24 mouse cellular contexts compared by ENCODE assay signal in the genomic region with DNA sequence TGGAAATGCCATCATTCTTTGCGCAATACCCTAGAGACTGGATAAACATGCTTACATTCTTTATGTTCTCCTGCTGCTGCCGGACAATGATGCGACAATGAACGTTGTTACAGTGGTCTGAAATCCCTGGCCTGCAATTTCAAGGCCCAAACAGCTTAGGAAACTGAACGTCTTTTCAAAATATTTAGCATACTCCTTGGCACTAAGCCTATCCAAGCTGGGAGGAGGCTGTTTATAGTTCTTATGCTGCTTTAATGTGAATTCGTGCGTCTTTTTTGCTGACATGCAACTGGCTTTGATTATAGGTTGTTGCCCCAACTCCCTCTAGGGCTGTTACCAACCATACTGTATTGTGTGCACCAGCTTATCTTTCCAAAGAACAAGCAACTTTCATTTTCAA. TPM values are rescaled to one million over a fixed set of nuclear protein-coding genes. Genes with fewer than 3 reads are reported as not detected.
"Had no signal": no experiment of that assay in that cellular context is flagged by ENCODE, and none has a peak within 500 bp of the region (broad histone marks: within the 10 kb centered on the region; RNA-seq: fewer than 3 reads in every experiment).

No protein-coding gene starts in this region.

- H3K27ac ChIP-seq: limb, embryonic 13.5 days; liver, embryonic 13.5 days; midbrain, embryonic 10.5 days; midbrain, embryonic 13.5 days; neural tube, embryonic 12.5 days; neural tube, embryonic 15.5 days; stomach, postnatal 0 days had no signal

- H3K4me1 ChIP-seq: liver, embryonic 13.5 days; megakaryocyte, embryonic 14.5 days; midbrain, embryonic 10.5 days; midbrain, embryonic 13.5 days; neural tube, embryonic 12.5 days; neural tube, embryonic 15.5 days had no signal

- DNase-seq: kidney, adult 9 months; kidney, postnatal 14 days; kidney, postnatal 4 days; left cerebral cortex, postnatal 4 days; liver, embryonic 13.5 days; lung, adult 2 months; right cerebral cortex, adult 18-20 months; right cerebral cortex, postnatal 14 days; right cerebral cortex, postnatal 4 days; thymus, adult 2 months; thymus, postnatal 14 days; thymus, postnatal 4 days had no signal

- H3K4me3 ChIP-seq: limb, embryonic 13.5 days; liver, embryonic 13.5 days; megakaryocyte, embryonic 14.5 days; midbrain, embryonic 10.5 days; midbrain, embryonic 13.5 days; neural tube, embryonic 12.5 days; neural tube, embryonic 15.5 days had no signal

- ATAC-seq: lung, postnatal 0 days; midbrain, embryonic 13.5 days had no signal

- H3K9me3 ChIP-seq: liver, embryonic 13.5 days; midbrain, embryonic 10.5 days; neural tube, embryonic 12.5 days; neural tube, embryonic 15.5 days had no signal

- H3K4me2 ChIP-seq: limb, embryonic 13.5 days; liver, embryonic 13.5 days; midbrain, embryonic 13.5 days; neural tube, embryonic 12.5 days; neural tube, embryonic 15.5 days had no signal

- H3K27me3 ChIP-seq: limb, embryonic 13.5 days; liver, embryonic 13.5 days; megakaryocyte, embryonic 14.5 days; midbrain, embryonic 13.5 days; neural tube, embryonic 12.5 days; neural tube, embryonic 15.5 days had no signal

- H3K9ac ChIP-seq: limb, embryonic 13.5 days; liver, embryonic 13.5 days; midbrain, embryonic 13.5 days; neural tube, embryonic 12.5 days; neural tube, embryonic 15.5 days had no signal

RNA-seq across cellular contexts. Expression of a gene that starts 20.4 kb away (rescaled TPM):
- total RNA-seq: liver, adult 2 months had no signal
- polyA plus RNA-seq: kidney, embryonic 16.5 days; liver, adult 2 months; liver, embryonic 13.5 days; liver, embryonic 16.5 days; lung, postnatal 0 days; stomach, embryonic 14.5 days had no signal
